Mouse (Mus musculus) right cerebral cortex, postnatal 36 days (tissue): Measurements from ENCODE around the gene Gm10377.
"Not testable (repeated sequence)": the region's sequence is repeated elsewhere in the genome, so short reads cannot be mapped to it uniquely, and the experiment has no call there.

Experiments used
- DNase-seq, 2 experiments: peaks; one replicate each; pipeline ENCODE4 v3.0.0; 2022; ENCODE audit warnings: low spot score in 2 of 2, mixed read lengths in 1 of 2

Gene Gm10377

GRCm38 (mm10) chr14:42797887-42798286 is at the start of gene Gm10377:
Gene Gm10377 (minus strand): TSS chr14:42797987.
- DNase-seq = not testable (repeated sequence)

GRCm38 (mm10) chr14:42768721-42769120 is 29.1 kb downstream of the Gm10377 start, which contains the start of gene Gm3015:
Gene Gm3015 (minus strand): TSS chr14:42768821.
- DNase-seq = not testable (repeated sequence)
